Mouse (Mus musculus) neural tube, embryonic 10.5 days (tissue): ENCODE measurements around the gene Ica1l.
"Not testable (repeated sequence)": the region's sequence is repeated elsewhere in the genome, so short reads cannot be mapped to it uniquely, and the experiment has no call there.

Experiments
- DNase-seq: peaks from one replicate; pipeline ENCODE4 v3.0.0-alpha.2; 2017; ENCODE audit warnings: low spot score; ENCODE audit errors: extremely low spot score

Ica1l gene

GRCm38 (mm10) chr1:60042796-60043469, at the start of gene Ica1l:
Gene Ica1l, minus strand, starts transcription at chr1:60043184.
- DNase-seq: peak; percentile 71

- DNase-seq: no peak
These were observed 33.4 kb upstream of the Ica1l start for GRCm38 (mm10) chr1:60076411-60076810.

GRCm38 (mm10) chr1:60075590-60075989, 32.6 kb upstream of the Ica1l start:
- no peak for DNase-seq

GRCm38 (mm10) chr1:60074935-60075334, 32.0 kb upstream of the Ica1l start:
- DNase-seq: no peak

- not testable (repeated sequence) for DNase-seq
These were observed 27.7 kb upstream of the Ica1l start for GRCm38 (mm10) chr1:60070725-60071124.

- DNase-seq: no peak
These were observed 13.3 kb upstream of the Ica1l start for GRCm38 (mm10) chr1:60056310-60056709.

- DNase-seq: no peak
These were observed 11.7 kb upstream of the Ica1l start for GRCm38 (mm10) chr1:60054659-60055058.

GRCm38 (mm10) chr1:60047481-60047880, 4.5 kb upstream of the Ica1l start:
- not testable (repeated sequence) for DNase-seq

- DNase-seq: no peak
These were observed 1.6 kb upstream of the Ica1l start for GRCm38 (mm10) chr1:60044595-60044994.

GRCm38 (mm10) chr1:60042398-60042795, 587 bp downstream of the Ica1l start:
- DNase-seq: no peak

- DNase-seq: no peak
These were observed 7.9 kb downstream of the Ica1l start for GRCm38 (mm10) chr1:60035044-60035443.

- no peak for DNase-seq
These were observed 25.9 kb downstream of the Ica1l start for GRCm38 (mm10) chr1:60017031-60017469.

- DNase-seq: no peak
These were observed 26.8 kb downstream of the Ica1l start for GRCm38 (mm10) chr1:60016136-60016611.

- no peak for DNase-seq
These were observed 27.5 kb downstream of the Ica1l start for GRCm38 (mm10) chr1:60015511-60015910.

- no peak for DNase-seq
These were observed 29.2 kb downstream of the Ica1l start for GRCm38 (mm10) chr1:60013779-60014178.

GRCm38 (mm10) chr1:60008743-60009142, 34.2 kb downstream of the Ica1l start:
- DNase-seq: no peak

GRCm38 (mm10) chr1:60007337-60007736, 35.6 kb downstream of the Ica1l start:
- DNase-seq: no peak

GRCm38 (mm10) chr1:60000319-60000718, 42.7 kb downstream of the Ica1l start:
- DNase-seq: no peak

GRCm38 (mm10) chr1:59997352-59997751, 45.6 kb downstream of the Ica1l start:
- DNase-seq: no peak

- no peak for DNase-seq
These were observed 47.3 kb downstream of the Ica1l start for GRCm38 (mm10) chr1:59995646-59996045.

- no peak for DNase-seq
These were observed 55.5 kb downstream of the Ica1l start for GRCm38 (mm10) chr1:59987399-59988040.

- no peak for DNase-seq
These were observed 56.4 kb downstream of the Ica1l start for GRCm38 (mm10) chr1:59986626-59987025.

- no peak for DNase-seq
These were observed 75.7 kb downstream of the Ica1l start for GRCm38 (mm10) chr1:59967291-59967690.
